Mouse (Mus musculus) CH12.LX (cell line): Measurements from ENCODE around the gene S100a13. TPM values are rescaled to one million over a fixed set of nuclear protein-coding genes. Genes with fewer than 3 reads are reported as not detected.

Experiments used
- DNase-seq: peaks from one replicate; pipeline ENCODE4 v3.0.0-alpha.2; 2013; ENCODE audit errors: extremely low read depth
- H3K27ac ChIP-seq: 2 replicates; pipeline ENCODE4 v1.5.1; 2012; ENCODE audit warnings: low read depth, mild to moderate bottlenecking, control low read depth, moderate library complexity; ENCODE audit not compliant: insufficient read depth
- H3K27me3 ChIP-seq: replicated peaks from 2 replicates; pipeline ENCODE3; 2012; ENCODE audit warnings: inconsistent platforms
- H3K36me3 ChIP-seq, 2 experiments: replicated peaks in 1 of 2; 2 replicates each; pipeline versions ENCODE3 to v1.6.1; 2012; ENCODE audit warnings: inconsistent platforms in 1 of 2, low read length in 1 of 2, mild to moderate bottlenecking in 1 of 2, mixed read lengths in 1 of 2, moderate library complexity in 1 of 2; ENCODE audit not compliant: control insufficient read depth in 1 of 2, insufficient read depth in 1 of 2
- H3K4me1 ChIP-seq, 2 experiments: 2 replicates each; pipeline ENCODE4 v1.6.1; 2012; ENCODE audit warnings: inconsistent platforms in 1 of 2, moderate library complexity in 1 of 2; ENCODE audit not compliant: insufficient read depth in 2 of 2, control insufficient read depth in 1 of 2
- H3K4me2 ChIP-seq: 2 replicates; pipeline ENCODE4 v1.6.1; 2012; ENCODE audit warnings: low read depth, mild to moderate bottlenecking, control low read depth; ENCODE audit not compliant: poor library complexity, insufficient read depth, severe bottlenecking
- H3K4me3 ChIP-seq, 3 experiments: fragments of 150-350 bp in 1 of 3; sonication (generic) in 1 of 3; replicated peaks in 1 of 3; 2 replicates each; pipeline versions ENCODE3 to v1.5.1; 2011 to 2012; ENCODE audit warnings: low read depth in 2 of 3, low read length in 2 of 3, mild to moderate bottlenecking in 2 of 3, moderate library complexity in 2 of 3, control low read depth in 1 of 3, improper control_type of control experiment in 1 of 3, inconsistent platforms in 1 of 3, mixed read lengths in 1 of 3; ENCODE audit not compliant: poor library complexity in 1 of 3
- H3K79me2 ChIP-seq: replicated peaks from 2 replicates; pipeline ENCODE4 v1.6.1; 2012; ENCODE audit warnings: mild to moderate bottlenecking, moderate library complexity; ENCODE audit not compliant: control insufficient read depth, poor library complexity, insufficient read depth, severe bottlenecking; ENCODE audit errors: extremely low read depth
- H3K9ac ChIP-seq: 2 replicates; pipeline ENCODE4 v1.6.1; 2012; ENCODE audit warnings: low read depth, mild to moderate bottlenecking, control low read depth, moderate library complexity; ENCODE audit not compliant: insufficient read depth
- H3K9me3 ChIP-seq: replicated peaks from 2 replicates; pipeline ENCODE3; 2012; ENCODE audit warnings: low read length, inconsistent platforms, mixed read lengths
- BHLHE40 ChIP-seq: IDR thresholded peaks from 2 replicates; pipeline ENCODE4 v1.6.1; 2011; ENCODE audit warnings: mild to moderate bottlenecking, low read depth, low read length, improper control_type of control experiment
- CHD1 ChIP-seq: IDR thresholded peaks from 2 replicates; pipeline ENCODE4 v1.6.1; 2012; ENCODE audit warnings: low read depth, low read length, improper control_type of control experiment, inconsistent platforms
- CTCF ChIP-seq, 2 experiments: IDR thresholded peaks in 1 of 2; conservative IDR thresholded peaks in 1 of 2; 2 replicates each; pipeline ENCODE4 v1.5.1; 2011 to 2012; ENCODE audit warnings: low read depth in 2 of 2, low read length in 2 of 2, improper control_type of control experiment in 1 of 2, inconsistent platforms in 1 of 2, mild to moderate bottlenecking in 1 of 2, moderate library complexity in 1 of 2
- ELF1 ChIP-seq: IDR thresholded peaks from 2 replicates; pipeline ENCODE4 v1.6.1; 2014; ENCODE audit warnings: low read depth, mild to moderate bottlenecking, inconsistent platforms, low read length, improper control_type of control experiment
- ETS1 ChIP-seq: conservative IDR thresholded peaks from 2 replicates; pipeline ENCODE4 v1.6.1; 2012; ENCODE audit warnings: low read depth, mild to moderate bottlenecking, inconsistent platforms, low read length, improper control_type of control experiment, moderate library complexity
- HCFC1 ChIP-seq: IDR thresholded peaks from 2 replicates; pipeline ENCODE4 v1.6.1; 2012; ENCODE audit warnings: low read depth, mild to moderate bottlenecking, inconsistent platforms, low read length, improper control_type of control experiment
- IRF4 ChIP-seq: IDR thresholded peaks from 2 replicates; pipeline ENCODE4 v1.6.1; 2014; ENCODE audit warnings: low read depth, mild to moderate bottlenecking, inconsistent platforms, low read length, improper control_type of control experiment
- JUND ChIP-seq: conservative IDR thresholded peaks from 2 replicates; pipeline ENCODE4 v1.6.1; 2011; ENCODE audit warnings: low read depth, low read length, improper control_type of control experiment
- KAT2A ChIP-seq: IDR thresholded peaks from 2 replicates; pipeline ENCODE4 v1.6.1; 2012; ENCODE audit warnings: low read length, improper control_type of control experiment, inconsistent platforms; ENCODE audit not compliant: insufficient replicate concordance
- MAZ ChIP-seq: IDR thresholded peaks from 2 replicates; pipeline ENCODE4 v1.6.1; 2012; ENCODE audit warnings: low read depth, mild to moderate bottlenecking, inconsistent platforms, low read length, improper control_type of control experiment, moderate library complexity
- MYC ChIP-seq: IDR thresholded peaks from 2 replicates; pipeline ENCODE4 v1.6.1; 2011; ENCODE audit warnings: low read depth, mild to moderate bottlenecking, improper control_type of control experiment, low read length
- NELFE ChIP-seq: IDR thresholded peaks from 2 replicates; pipeline ENCODE4 v1.6.1; 2011; ENCODE audit warnings: low read depth, low read length, improper control_type of control experiment
- NRF1 ChIP-seq: IDR thresholded peaks from 2 replicates; pipeline ENCODE4 v1.6.1; 2014; ENCODE audit warnings: low read depth, mild to moderate bottlenecking, inconsistent platforms, low read length, improper control_type of control experiment, moderate library complexity
- PAX5 ChIP-seq: IDR thresholded peaks from 2 replicates; pipeline ENCODE4 v1.6.1; 2012; ENCODE audit warnings: low read length, inconsistent platforms, mixed read lengths
- POLR2AphosphoS2 ChIP-seq: IDR thresholded peaks from 2 replicates; pipeline ENCODE4 v1.6.1; 2011; ENCODE audit warnings: low read depth, low read length, improper control_type of control experiment
- RAD21 ChIP-seq: IDR thresholded peaks from 2 replicates; pipeline ENCODE4 v1.6.1; 2011; ENCODE audit warnings: low read depth, mild to moderate bottlenecking, low read length, improper control_type of control experiment, moderate library complexity
- RCOR1 ChIP-seq: conservative IDR thresholded peaks from 2 replicates; pipeline ENCODE4 v1.6.1; 2012; ENCODE audit warnings: low read depth, mild to moderate bottlenecking, inconsistent platforms, low read length, improper control_type of control experiment
- SIN3A ChIP-seq: IDR thresholded peaks from 2 replicates; pipeline ENCODE4 v1.6.1; 2012; ENCODE audit warnings: low read length, improper control_type of control experiment, inconsistent platforms
- SMC3 ChIP-seq: IDR thresholded peaks from 2 replicates; pipeline ENCODE4 v1.6.1; 2011; ENCODE audit warnings: low read depth, low read length, improper control_type of control experiment
- TCF12 ChIP-seq: IDR thresholded peaks from 2 replicates; pipeline ENCODE4 v1.6.1; 2014; ENCODE audit warnings: low read depth, mild to moderate bottlenecking, inconsistent platforms, low read length, improper control_type of control experiment
- USF2 ChIP-seq: conservative IDR thresholded peaks from 2 replicates; pipeline ENCODE4 v1.6.1; 2011; ENCODE audit warnings: low read depth, low read length, improper control_type of control experiment
- dilution Hi-C: fragments of 300-500 bp; cut with MboI; formaldehyde crosslinking; loops from 2 replicates; pipeline ENCODE4 v1.14.3; 2020; ENCODE audit warnings: low sequenced_read_pairs; ENCODE audit not compliant: extremely low pct_unique_long_range_greater_than_20kb, extremely low pct_ligation_motif_present
- in situ Hi-C: fragments of 300-500 bp; cut with MboI; formaldehyde crosslinking; loops from 3 replicates; pipeline ENCODE4 v1.14.3; 2019; ENCODE audit warnings: low sequenced_read_pairs, low pct_ligation_motif_present, low pct_unique_long_range_greater_than_20kb, mixed read lengths
- polyA plus RNA-seq: library from polyadenylated mRNA; unstranded; fragments of >175 nt; gene quantifications from 2 replicates; pipeline ENCODE4 v1.2.1, GENCODE M21; 2012; ENCODE audit warnings: low read depth; ENCODE audit not compliant: insufficient read length
- total RNA-seq, 2 experiments: library from RNA; depleted of rRNA; stranded (reverse); fragments of 300-350 nt in 1 of 2; fragments of >200 nt in 1 of 2; gene quantifications; 2 replicates each; pipeline ENCODE4 v1.2.3; 2012 to 2014

S100a13 gene
- total and polyA plus RNA-seq, 3 experiments = 19.3 to 41.6 (median 35.5) TPM

GRCm38 (mm10) chr3:90517711-90518110 is 3.5 kb downstream of the S100a13 start:
- dilution Hi-C loops = no loop called here
- H3K4me1 ChIP-seq = peaks cover 9 to 18% of the 10 kb centered on the region in 2 experiments; a peak in 2 of 4 replicates
- H3K4me3 ChIP-seq = no peak overlapping the region
- H3K4me2 ChIP-seq = no peak overlapping the region
- H3K9ac ChIP-seq = no peak overlapping the region
- no peaks in the 10 kb centered on the region for H3K9me3 ChIP-seq
- no peaks in the 10 kb centered on the region for H3K27me3 ChIP-seq
- H3K27ac ChIP-seq = no peak overlapping the region
- TF ChIP-seq USF2 (no peak), KAT2A (no peak), CHD1 (no peak), ETS1 (no peak), POLR2AphosphoS2 (no peak), BHLHE40 (no peak), IRF4 (no peak), RCOR1 (no peak), HCFC1 (no peak), JUND (no peak), TCF12 (no peak), MAZ (no peak), SMC3 (no peak), MYC (no peak), NRF1 (no peak), ELF1 (no peak)
- in situ Hi-C loops = no loop called here
- H3K79me2 ChIP-seq = no peaks in the 10 kb centered on the region
- no peak for DNase-seq
- H3K36me3 ChIP-seq = peaks cover 2 to 24% of the 10 kb centered on the region in 2 experiments

- DNase-seq = peak; percentile 58
- dilution Hi-C loops = no loop called here
- Histone ChIP-seq H3K27me3 (peaks cover 4% of the 10 kb centered on the region), H3K9me3 (no peaks in the 10 kb centered on the region), H3K4me3 (no peak overlapping the region), H3K4me1 (peaks cover 0 to 4% of the 10 kb centered on the region in 2 experiments; a peak in 1 of 4 replicates), H3K36me3 (peaks cover 2 to 19% of the 10 kb centered on the region in 2 experiments), H3K27ac (no peak overlapping the region), H3K79me2 (no peaks in the 10 kb centered on the region), H3K4me2 (no peak overlapping the region), H3K9ac (no peak overlapping the region)
- in situ Hi-C loops = no loop called here
- TF ChIP-seq PAX5 (no peak), NELFE (peak; percentile 46; the same call in 1 of the 2 replicates), SIN3A (peak; percentile 73; the same call in 1 of the 2 replicates), SMC3 (peak; percentile 56), RAD21 (peak; percentile 46), CTCF (conservative IDR thresholded peaks at IDR 0.05 in 1 of 2, IDR thresholded peaks at IDR 0.05 in 1 of 2; ENCODE audit: low read depth in 2 of 2, low read length in 2 of 2) (peak; percentile 62 to 98; a peak in 3 of 4 replicates)
Observed at GRCm38 (mm10) chr3:90525421-90525820, 11.2 kb downstream of the S100a13 start.
